13 mouse cellular contexts compared by ENCODE assay signal in genomic region chr11:94547271-94547670, GRCm38 (mm10).
DNase-seq lines count a peak whose midpoint lies in the region; ATAC-seq lines count a peak whose summit lies in the region.
"Had no signal": no experiment of that assay in that cellular context is flagged by ENCODE, and none has a peak within 500 bp of the region (broad histone marks: within the 10 kb centered on the region; RNA-seq: fewer than 3 reads in every experiment).

No protein-coding gene starts in this region.

- ATAC-seq in cerebellum, adult (ENCODE audit: insufficient number of reproducible peaks, low FRiP score, low TSS enrichment): no peak
- ATAC-seq: forebrain, embryonic 13.5 days; forebrain, embryonic 15.5 days; forebrain, postnatal 0 days had no signal

- DNase-seq in cerebellum, adult 8-10 months: peak; percentile 20
- no peak for DNase-seq in cerebellum, postnatal 36 days
- DNase-seq in cerebellum, adult 9-11 months: peak; percentile 62
- DNase-seq in fat pad, adult 2 months (ENCODE audit: extremely low read depth, low read depth, low spot score): peak; percentile 43
- DNase-seq in spleen, postnatal 10 days (ENCODE audit: low spot score in 2 of 2): no peak
- DNase-seq: adrenal gland, adult 2 months; adrenal gland, postnatal 10 days; adrenal gland, postnatal 25 days; embryo, embryonic 11 days; forebrain, postnatal 0 days had no signal

Comparison
In these comparisons a context has a peak if more than half of its experiments do, and no peak if none do; other contexts are left out.
1. DNase-seq: peak in cerebellum, adult 8-10 months (single experiment), cerebellum, adult 9-11 months (single experiment) and fat pad, adult 2 months (single experiment); none in cerebellum, postnatal 36 days (0 of 2) and spleen, postnatal 10 days (0 of 2).